Mouse (Mus musculus) embryonic facial prominence, embryonic 14.5 days (tissue): ENCODE measurements around the gene Slc10a3. TPM values are rescaled to one million over a fixed set of nuclear protein-coding genes. Genes with fewer than 3 reads are reported as not detected.

Experiments used
- polyA plus RNA-seq: library from polyadenylated mRNA; unstranded; fragments of >200 nt; fragmentation: Nextera tagmentation; extraction: Ambion mirVana; gene quantifications from 2 replicates; pipeline ENCODE4 v1.2.1, GENCODE M21; 2014

Slc10a3 gene
- polyA plus RNA-seq, 1 experiment from 2014 or later, result 21.4 TPM

Other genes starting within 250 kb of the Slc10a3 start
- gene Opn1mw, start 245.9 kb downstream of the Slc10a3 start, polyA plus RNA-seq, result not detected in 2 replicates
- gene Mecp2, start 238.0 kb downstream of the Slc10a3 start, polyA plus RNA-seq, result 10.4 and 11.3 TPM in 2 replicates
- not detected in 2 replicates for gene Tex28, start 205.5 kb downstream of the Slc10a3 start, polyA plus RNA-seq
- not detected in 2 replicates for gene Tktl1, start 196.1 kb downstream of the Slc10a3 start, polyA plus RNA-seq
- gene Flna, start 123.5 kb downstream of the Slc10a3 start, polyA plus RNA-seq, result 284 and 324 TPM in 2 replicates
- 26.1 and 26.9 TPM in 2 replicates for gene Emd, start 118.7 kb downstream of the Slc10a3 start, polyA plus RNA-seq
- gene Rpl10, start 102.5 kb downstream of the Slc10a3 start, polyA plus RNA-seq, result 898 and 935 TPM in 2 replicates
- gene Taz, start 91.4 kb downstream of the Slc10a3 start, polyA plus RNA-seq, result 61.5 and 63.1 TPM in 2 replicates
- gene Dnase1l1, start 91.0 kb downstream of the Slc10a3 start, polyA plus RNA-seq, result 16.5 and 19.3 TPM in 2 replicates
- 138 and 143 TPM in 2 replicates for gene Atp6ap1, start 76.3 kb downstream of the Slc10a3 start, polyA plus RNA-seq
- 156 and 180 TPM in 2 replicates for gene Gdi1, start 68.4 kb downstream of the Slc10a3 start, polyA plus RNA-seq
- gene Fam50a, start 60.3 kb downstream of the Slc10a3 start, polyA plus RNA-seq, result 45.6 and 47.9 TPM in 2 replicates
- 18.0 and 19.7 TPM in 2 replicates for gene Plxna3, start 44.3 kb downstream of the Slc10a3 start, polyA plus RNA-seq
- 94.0 and 104 TPM in 2 replicates for gene Lage3, start 19.7 kb downstream of the Slc10a3 start, polyA plus RNA-seq
- gene Ubl4a, start 131 bp downstream of the Slc10a3 start, polyA plus RNA-seq, result 78.8 and 83.5 TPM in 2 replicates
- 38.4 and 43.0 TPM in 2 replicates for gene Fam3a, start 19.9 kb upstream of the Slc10a3 start, polyA plus RNA-seq
- 20.7 and 25.4 TPM in 2 replicates for gene Ikbkg, start 19.9 kb upstream of the Slc10a3 start, polyA plus RNA-seq
- gene G6pdx, start 55.8 kb upstream of the Slc10a3 start, polyA plus RNA-seq, result 43.9 and 50.7 TPM in 2 replicates
- not detected in 2 replicates for gene Gm6880, start 108.0 kb upstream of the Slc10a3 start, polyA plus RNA-seq
- not detected in 2 replicates for gene Olfr1326-ps1, start 201.5 kb upstream of the Slc10a3 start, polyA plus RNA-seq
- gene Olfr1325, start 219.3 kb upstream of the Slc10a3 start, polyA plus RNA-seq, result 0.07 TPM in 1 of 2 replicates, not detected in the other